Mouse (Mus musculus) stomach, embryonic 14.5 days (tissue): ENCODE results near the gene Lhfpl4. TPM values are rescaled to one million over a fixed set of nuclear protein-coding genes. Genes with fewer than 3 reads are reported as not detected.
A peak's percentile ranks its signal among the peaks of the same experiment; 100 is the strongest.

Experiments used
- ATAC-seq: fragments of 200-750 bp; cut with Nextera tagmentation; 2 replicates; pipeline ENCODE4 v1.8.0; 2017; ENCODE audit warnings: low read depth, moderate TSS enrichment; ENCODE audit not compliant: insufficient number of reproducible peaks, insufficient read depth, low FRiP score
- H3K27ac ChIP-seq: fragments of 300-500 bp; sonication (generic); 2 replicates; pipeline ENCODE4 v1.5.1; 2014; ENCODE audit warnings: mild to moderate bottlenecking, low read length, moderate library complexity, mixed read lengths
- H3K27me3 ChIP-seq: fragments of 300-500 bp; sonication (generic); 2 replicates; pipeline ENCODE4 v1.6.1; 2014; ENCODE audit warnings: low read length, control low read depth, mixed read lengths; ENCODE audit not compliant: control insufficient read depth, insufficient read depth
- H3K36me3 ChIP-seq: fragments of 300-500 bp; sonication (generic); 2 replicates; pipeline ENCODE4 v1.6.1; 2014; ENCODE audit warnings: mild to moderate bottlenecking, control low read depth, low read length, moderate library complexity, mixed read lengths; ENCODE audit not compliant: control insufficient read depth, insufficient read depth
- H3K4me1 ChIP-seq: fragments of 300-500 bp; sonication (generic); 2 replicates; pipeline ENCODE4 v1.6.1; 2014; ENCODE audit warnings: low read length, control low read depth, mixed read lengths; ENCODE audit not compliant: control insufficient read depth, insufficient read depth
- H3K4me2 ChIP-seq: fragments of 300-500 bp; sonication (generic); replicated peaks from 2 replicates; pipeline ENCODE4 v1.6.1; 2014; ENCODE audit warnings: low read depth, low read length, control low read depth
- H3K4me3 ChIP-seq: fragments of 300-500 bp; sonication (generic); 2 replicates; pipeline ENCODE4 v1.5.1; 2014; ENCODE audit warnings: low read depth, low read length, control low read depth
- H3K9ac ChIP-seq: fragments of 300-500 bp; sonication (generic); replicated peaks from 2 replicates; pipeline ENCODE4 v1.6.1; 2014; ENCODE audit warnings: low read depth, mild to moderate bottlenecking, control low read depth, low read length, moderate library complexity, mixed read lengths
- H3K9me3 ChIP-seq: fragments of 300-500 bp; sonication (generic); 2 replicates; pipeline ENCODE4 v1.6.1; 2016; ENCODE audit warnings: low read depth, low read length, control low read depth; ENCODE audit not compliant: control insufficient read depth
- WGBS: fragments of 180-500 bp; shearing (Covaris S2); extraction: QIAGEN DNeasy Blood & Tissue Kit; methylation state at CpG from one replicate; pipeline ENCODE4 v1.1.7; 2014; 5-methylcytosine and 5-hydroxymethylcytosine counted together
- polyA plus RNA-seq: library from polyadenylated mRNA; unstranded; fragments of >200 nt; fragmentation: Nextera tagmentation; extraction: Ambion mirVana; gene quantifications from 2 replicates; pipeline ENCODE4 v1.2.1, GENCODE M21; 2014

Lhfpl4 gene
- polyA plus RNA-seq, 1 experiment from 2014 or later: 0.87 TPM

GRCm38 (mm10) chr6:113195596-113195992 is 410 bp upstream of the Lhfpl4 start:
- Histone ChIP-seq H3K9ac (no peak overlapping the region), H3K27me3 (peaks cover 25% of the 10 kb centered on the region), H3K9me3 (no peaks in the 10 kb centered on the region), H3K36me3 (no peaks in the 10 kb centered on the region), H3K4me3 (peak overlapping the region; percentile 35; the same call in 1 of the 2 replicates), H3K27ac (no peak overlapping the region), H3K4me1 (0 out of 2 replicates have a peak, but pooled peaks cover 3% of the 10 kb centered on the region), H3K4me2 (peak overlapping the region; percentile 68)
- ATAC-seq: no peak
- WGBS: 17% methylated on average over 9 of the region's 9 CpGs

GRCm38 (mm10) chr6:113194517-113194840 is 705 bp downstream of the Lhfpl4 start:
- Histone ChIP-seq H3K9ac (no peak overlapping the region), H3K27me3 (peaks cover 25% of the 10 kb centered on the region)
- no peak for ATAC-seq

GRCm38 (mm10) chr6:113193765-113194460 is 1.3 kb downstream of the Lhfpl4 start:
- H3K9me3 ChIP-seq: no peaks in the 10 kb centered on the region
- no peaks in the 10 kb centered on the region for H3K36me3 ChIP-seq
- 0 out of 2 replicates have a peak, but pooled peaks cover 3% of the 10 kb centered on the region for H3K4me1 ChIP-seq
- WGBS: 4% methylated on average over 46 of the region's 46 CpGs
- no peak overlapping the region for H3K27ac ChIP-seq
- H3K9ac ChIP-seq: no peak overlapping the region
- H3K4me2 ChIP-seq: peak overlapping the region; percentile 25; the same call in 1 of the 2 replicates
- H3K4me3 ChIP-seq: no peak overlapping the region; the same call in 1 of the 2 replicates
- peaks cover 25% of the 10 kb centered on the region for H3K27me3 ChIP-seq
- no peak for ATAC-seq

More at GRCm38 (mm10) chr6:113194517-113194840, 705 bp downstream of the Lhfpl4 start:
- H3K4me1 ChIP-seq: 0 out of 2 replicates have a peak, but pooled peaks cover 3% of the 10 kb centered on the region
- H3K36me3 ChIP-seq: no peaks in the 10 kb centered on the region
- no peak overlapping the region for H3K27ac ChIP-seq
- peak overlapping the region; percentile 35 for H3K4me3 ChIP-seq
- H3K9me3 ChIP-seq: no peaks in the 10 kb centered on the region
- 3% methylated on average over 5 of the region's 5 CpGs for WGBS
- peak overlapping the region; percentile 68 for H3K4me2 ChIP-seq

- no peak overlapping the region for H3K4me3 ChIP-seq
- ATAC-seq: no peak
- no peak overlapping the region for H3K4me2 ChIP-seq
- WGBS: 75% methylated on average over 21 of the region's 21 CpGs
- no peak overlapping the region for H3K27ac ChIP-seq
- no peaks in the 10 kb centered on the region for H3K36me3 ChIP-seq
- H3K27me3 ChIP-seq: no peaks in the 10 kb centered on the region
- no peaks in the 10 kb centered on the region for H3K4me1 ChIP-seq
- H3K9me3 ChIP-seq: no peaks in the 10 kb centered on the region
- H3K9ac ChIP-seq: no peak overlapping the region
These were observed 10.2 kb downstream of the Lhfpl4 start for GRCm38 (mm10) chr6:113184866-113185525.

- no peaks in the 10 kb centered on the region for H3K9me3 ChIP-seq
- 49% methylated on average over 9 of the region's 9 CpGs for WGBS
- no peaks in the 10 kb centered on the region for H3K4me1 ChIP-seq
- H3K4me3 ChIP-seq: no peak overlapping the region
- H3K27me3 ChIP-seq: no peaks in the 10 kb centered on the region
- H3K36me3 ChIP-seq: no peaks in the 10 kb centered on the region
- H3K27ac ChIP-seq: no peak overlapping the region
- no peak overlapping the region for H3K9ac ChIP-seq
- H3K4me2 ChIP-seq: no peak overlapping the region
- ATAC-seq: no peak
These were observed 11.0 kb downstream of the Lhfpl4 start for GRCm38 (mm10) chr6:113184163-113184562.

GRCm38 (mm10) chr6:113179195-113179733 is 15.9 kb downstream of the Lhfpl4 start:
- Histone ChIP-seq H3K4me3 (no peak overlapping the region), H3K9ac (no peak overlapping the region), H3K36me3 (no peaks in the 10 kb centered on the region), H3K27me3 (no peaks in the 10 kb centered on the region), H3K9me3 (no peaks in the 10 kb centered on the region), H3K4me2 (no peak overlapping the region), H3K4me1 (no peaks in the 10 kb centered on the region), H3K27ac (no peak overlapping the region)
- ATAC-seq: no peak
- WGBS: 43% methylated on average over 4 of the region's 4 CpGs

- Histone ChIP-seq H3K27me3 (no peaks in the 10 kb centered on the region), H3K4me3 (no peak overlapping the region), H3K9me3 (no peaks in the 10 kb centered on the region), H3K27ac (no peak overlapping the region), H3K9ac (no peak overlapping the region), H3K4me1 (no peaks in the 10 kb centered on the region), H3K4me2 (no peak overlapping the region), H3K36me3 (no peaks in the 10 kb centered on the region)
- no peak for ATAC-seq
- WGBS: 23% methylated on average over 14 of the region's 14 CpGs
These were observed 16.6 kb downstream of the Lhfpl4 start for GRCm38 (mm10) chr6:113178286-113179194.

- no peak overlapping the region for H3K27ac ChIP-seq
- WGBS: 78% methylated on average over 8 of the region's 8 CpGs
- H3K4me1 ChIP-seq: no peaks in the 10 kb centered on the region
- no peaks in the 10 kb centered on the region for H3K9me3 ChIP-seq
- H3K36me3 ChIP-seq: no peaks in the 10 kb centered on the region
- no peaks in the 10 kb centered on the region for H3K27me3 ChIP-seq
- no peak for ATAC-seq
- H3K4me3 ChIP-seq: no peak overlapping the region
- no peak overlapping the region for H3K9ac ChIP-seq
- H3K4me2 ChIP-seq: no peak overlapping the region
These were observed 18.6 kb downstream of the Lhfpl4 start for GRCm38 (mm10) chr6:113176613-113177012.
